Mouse (Mus musculus): ENCODE measurements around the gene Stx12. TPM values are rescaled to one million over a fixed set of nuclear protein-coding genes. Genes with fewer than 3 reads are reported as not detected.
"Not testable (repeated sequence)": the region's sequence is repeated elsewhere in the genome, so short reads cannot be mapped to it uniquely, and the experiment has no call there.

Gene Stx12
- 61.9 and 66.4 TPM in 2 replicates for polyA plus RNA-seq (2015; fragmentation: Nextera tagmentation; extraction: Ambion mirVana)

DNA sequence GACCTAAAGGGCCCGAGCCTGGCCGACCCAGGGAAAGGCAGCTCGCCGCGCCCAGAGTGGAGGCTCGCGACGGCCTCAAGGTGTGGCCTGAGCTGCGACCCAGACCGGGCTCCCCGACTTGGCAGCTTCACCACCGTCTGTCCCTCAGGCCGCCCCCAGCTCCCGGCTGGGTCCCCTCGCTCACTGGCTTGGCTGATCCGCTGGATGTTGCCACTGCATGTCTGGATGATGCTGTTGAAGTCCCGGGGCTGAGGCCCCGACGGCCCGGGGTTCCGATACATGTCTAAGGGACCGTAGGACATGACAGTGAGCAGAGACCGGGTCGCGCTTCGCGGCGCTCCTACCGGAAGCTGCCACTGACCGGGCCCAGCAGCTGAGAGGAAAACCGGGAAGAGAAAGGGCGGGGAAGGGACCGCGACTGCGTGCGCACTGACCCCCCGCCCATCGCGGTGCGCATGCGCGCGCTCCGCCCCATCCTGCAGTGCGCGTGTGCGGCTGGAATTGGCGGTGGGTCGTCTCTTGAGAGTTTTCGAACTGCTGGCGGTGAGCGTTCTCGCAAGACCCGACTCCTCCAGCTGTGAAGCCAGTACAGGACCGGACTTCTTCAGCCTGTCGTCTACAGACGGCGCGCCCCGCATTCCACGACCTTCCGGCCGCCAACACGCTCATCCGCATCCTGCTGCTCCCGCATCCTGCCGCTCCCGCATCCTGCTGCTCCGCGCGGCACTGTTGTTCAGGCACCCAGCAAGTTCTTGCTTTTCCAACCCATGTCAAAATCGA, at the start of gene Stx12:
Stx12 (minus strand) TSS at position 446 of the 780 bp plus-strand sequence.
- Histone ChIP-seq H3K4me2 (replicated peaks) (peak within 1 kb of the TSS; percentile 91), H3K27me3 (no peaks in the 10 kb centered on the region), H3K9me3 (no peaks in the 10 kb centered on the region), H3K9ac (peak within 1 kb of the TSS; percentile 98), H3K4me3 (peak within 1 kb of the TSS; percentile 96), H3K4me1 (peaks cover 24% of the 10 kb centered on the region), H3K27ac (peak within 1 kb of the TSS; percentile 80), H3K36me3 (peaks cover 21% of the 10 kb centered on the region)
- peak; percentile 90 for ATAC-seq (ENCODE audit: low FRiP score, low read depth)
- under 1% methylated on average over 72 of the region's 72 CpGs for WGBS

GRCm38 (mm10) chr4:132932752-132933404, 48.6 kb upstream of the Stx12 start:
- H3K9me3 ChIP-seq: no peaks in the 10 kb centered on the region

GRCm38 (mm10) chr4:132930784-132931183, 46.5 kb upstream of the Stx12 start:
- no peak overlapping the region for H3K4me2 ChIP-seq (replicated peaks)
- H3K9me3 ChIP-seq: no peaks in the 10 kb centered on the region
- H3K36me3 ChIP-seq: no peaks in the 10 kb centered on the region
- H3K9ac ChIP-seq: no peak overlapping the region
- no peak overlapping the region for H3K4me3 ChIP-seq
- no peaks in the 10 kb centered on the region for H3K27me3 ChIP-seq
- H3K27ac ChIP-seq: no peak overlapping the region
- no peak for ATAC-seq (ENCODE audit: low FRiP score, low read depth)
- 8% methylated on average over 8 of the region's 8 CpGs for WGBS
- 0 out of 2 replicates have a peak, but pooled peaks cover 4% of the 10 kb centered on the region for H3K4me1 ChIP-seq

More at GRCm38 (mm10) chr4:132932752-132933404, 48.6 kb upstream of the Stx12 start:
- Histone ChIP-seq H3K4me2 (replicated peaks) (no peak overlapping the region), H3K27ac (no peak overlapping the region), H3K4me3 (no peak overlapping the region), H3K9ac (no peak overlapping the region), H3K36me3 (no peaks in the 10 kb centered on the region), H3K27me3 (no peaks in the 10 kb centered on the region), H3K4me1 (peaks cover 8% of the 10 kb centered on the region)
- ATAC-seq (ENCODE audit: low FRiP score, low read depth): no peak
- 73% methylated on average over 4 of the region's 4 CpGs for WGBS

DNA sequence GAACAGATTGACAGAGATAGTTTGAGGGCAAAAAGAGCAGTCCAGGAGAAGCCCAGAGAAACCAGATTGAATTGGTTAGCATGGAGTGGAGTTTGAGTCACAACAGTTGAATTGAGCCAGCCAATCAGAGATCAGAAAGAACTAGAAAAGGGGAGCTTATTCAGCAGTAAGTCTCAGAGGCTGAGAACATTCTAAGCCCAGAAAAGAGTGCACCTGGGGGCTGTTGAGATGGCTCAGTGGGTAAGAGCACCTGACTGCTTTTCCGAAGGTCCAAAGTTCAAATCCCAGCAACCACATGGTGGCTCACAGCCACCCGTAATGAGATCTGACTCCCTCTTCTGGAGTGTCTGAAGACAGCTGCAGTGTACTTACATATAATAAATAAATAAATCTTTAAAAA, 42.2 kb upstream of the Stx12 start:
- not testable (repeated sequence) for H3K4me1 ChIP-seq; H3K4me2 ChIP-seq (replicated peaks); H3K27ac ChIP-seq; H3K27me3 ChIP-seq; H3K9me3 ChIP-seq; H3K9ac ChIP-seq; H3K4me3 ChIP-seq; H3K36me3 ChIP-seq; ATAC-seq (ENCODE audit: low FRiP score, low read depth)
- 67% methylated on average over 2 of the region's 2 CpGs for WGBS

GRCm38 (mm10) chr4:132922558-132923008, 38.3 kb upstream of the Stx12 start, which contains the start of gene Fam76a:
Gene Fam76a (minus strand): TSS chr4:132922558.
- WGBS: 0% methylated on average over 40 of the region's 53 CpGs
- Histone ChIP-seq H3K36me3 (peaks cover 20% of the 10 kb centered on the region), H3K4me1 (peaks cover 13% of the 10 kb centered on the region), H3K9ac (peak within 1 kb of the TSS; percentile 89), H3K27ac (peak within 1 kb of the TSS; percentile 82), H3K27me3 (no peaks in the 10 kb centered on the region), H3K4me2 (replicated peaks) (peak within 1 kb of the TSS; percentile 85), H3K4me3 (peak within 1 kb of the TSS; percentile 98), H3K9me3 (no peaks in the 10 kb centered on the region)
- peak; percentile 98 for ATAC-seq (ENCODE audit: low FRiP score, low read depth)

DNA sequence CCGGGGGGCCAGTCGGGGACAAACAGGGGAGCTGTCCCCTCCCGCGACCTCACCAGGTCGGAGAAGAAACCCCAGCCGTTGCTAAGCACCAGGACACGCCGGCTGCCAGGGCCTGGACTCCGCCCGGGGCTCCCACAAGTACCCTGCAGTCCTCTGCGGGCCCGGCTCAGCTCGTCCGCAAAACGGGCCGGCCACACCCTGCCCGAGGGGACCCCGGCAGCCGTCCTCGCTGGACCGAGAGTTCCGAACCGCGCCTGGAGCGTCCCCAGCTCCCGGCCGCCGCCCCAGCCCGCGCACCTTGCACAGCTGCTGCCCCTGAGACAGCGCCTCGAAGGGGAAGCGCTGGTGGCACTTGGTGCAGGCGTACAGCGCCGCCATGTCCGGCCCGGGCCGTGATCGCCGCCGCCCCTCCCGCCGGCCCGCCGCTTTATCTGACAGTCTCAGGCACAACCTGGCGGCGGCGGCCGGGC, 37.8 kb upstream of the Stx12 start:
- ATAC-seq (ENCODE audit: low FRiP score, low read depth): peak; percentile 24; the same call in 1 of the 2 replicates
- peak overlapping the region; percentile 85 for H3K4me2 ChIP-seq (replicated peaks)
- no peaks in the 10 kb centered on the region for H3K9me3 ChIP-seq
- peaks cover 25% of the 10 kb centered on the region for H3K36me3 ChIP-seq
- peak overlapping the region; percentile 89 for H3K9ac ChIP-seq
- under 1% methylated on average over 49 of the region's 50 CpGs for WGBS
- no peaks in the 10 kb centered on the region for H3K27me3 ChIP-seq
- H3K4me1 ChIP-seq: peaks cover 13% of the 10 kb centered on the region
- H3K27ac ChIP-seq: peak overlapping the region; percentile 39; the same call in 1 of the 2 replicates
- H3K4me3 ChIP-seq: peak overlapping the region; percentile 98

DNA sequence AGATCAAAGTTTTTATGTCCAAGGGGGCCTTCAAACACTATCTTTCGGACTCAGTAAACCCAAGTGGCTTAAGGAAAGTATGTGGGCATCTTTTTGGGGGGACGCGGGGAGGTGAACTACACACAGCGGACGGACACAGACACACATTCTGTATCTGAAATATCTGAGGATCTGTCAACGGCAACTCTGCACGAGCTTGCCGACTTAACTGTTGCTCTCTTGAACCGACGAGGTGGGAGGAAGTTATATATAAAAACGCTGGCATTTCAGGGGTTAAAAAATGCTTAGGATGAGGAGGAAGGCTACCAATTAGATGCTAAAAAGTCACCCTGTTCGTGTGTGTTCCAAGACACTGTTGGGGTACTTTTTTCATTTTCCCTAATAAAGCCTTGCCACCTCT, 37.2 kb upstream of the Stx12 start:
- WGBS: 37% methylated on average over 12 of the region's 12 CpGs
- H3K4me2 ChIP-seq (replicated peaks): peak overlapping the region; percentile 85
- peaks cover 13% of the 10 kb centered on the region for H3K4me1 ChIP-seq
- H3K9me3 ChIP-seq: no peaks in the 10 kb centered on the region
- H3K4me3 ChIP-seq: peak overlapping the region; percentile 98
- 0 out of 2 replicates have a peak overlapping the region, but pooled peaks have one; percentile 39 for H3K27ac ChIP-seq
- peaks cover 28% of the 10 kb centered on the region for H3K36me3 ChIP-seq
- H3K27me3 ChIP-seq: no peaks in the 10 kb centered on the region
- no peak for ATAC-seq (ENCODE audit: low FRiP score, low read depth)
- peak overlapping the region; percentile 89 for H3K9ac ChIP-seq

- peaks cover 13% of the 10 kb centered on the region for H3K4me1 ChIP-seq
- H3K9me3 ChIP-seq: no peaks in the 10 kb centered on the region
- H3K27me3 ChIP-seq: no peaks in the 10 kb centered on the region
- H3K36me3 ChIP-seq: peaks cover 42% of the 10 kb centered on the region
- H3K4me3 ChIP-seq: no peak overlapping the region
- ATAC-seq (ENCODE audit: low FRiP score, low read depth): no peak
- H3K9ac ChIP-seq: no peak overlapping the region
- H3K4me2 ChIP-seq (replicated peaks): no peak overlapping the region
- no peak overlapping the region for H3K27ac ChIP-seq
- WGBS: 87% methylated on average over 4 of the region's 4 CpGs
These were observed 35.9 kb upstream of the Stx12 start for GRCm38 (mm10) chr4:132920171-132920570.

GRCm38 (mm10) chr4:132918493-132918892, 34.2 kb upstream of the Stx12 start:
- H3K4me3 ChIP-seq; ATAC-seq (ENCODE audit: low FRiP score, low read depth); H3K9me3 ChIP-seq; H3K27ac ChIP-seq; H3K9ac ChIP-seq; H3K4me2 ChIP-seq (replicated peaks); H3K27me3 ChIP-seq: not testable (repeated sequence)
- peaks cover 58% of the 10 kb centered on the region for H3K36me3 ChIP-seq
- 69% methylated on average over 6 of the region's 6 CpGs for WGBS
- H3K4me1 ChIP-seq: peaks cover 12% of the 10 kb centered on the region

DNA sequence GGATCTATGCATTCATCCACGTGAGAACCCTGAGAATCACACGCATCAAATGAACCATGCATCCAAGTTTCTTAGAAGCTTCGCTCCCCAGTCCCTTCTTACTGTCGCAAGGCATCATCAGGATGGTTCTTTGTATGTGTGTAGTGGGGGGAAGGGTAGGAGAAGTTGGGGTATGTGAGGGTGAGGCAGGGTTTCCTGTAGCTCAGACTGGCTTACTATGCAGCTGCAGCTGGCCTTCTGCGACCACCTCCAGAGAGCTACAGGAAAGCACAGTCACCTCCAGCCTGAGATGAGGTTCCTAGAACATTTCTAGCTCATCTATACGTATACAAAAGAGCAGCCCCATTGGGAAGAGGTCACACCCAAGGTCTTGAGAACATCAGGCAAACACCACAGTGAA, 27.8 kb upstream of the Stx12 start:
- H3K27ac ChIP-seq: no peak overlapping the region
- no peak overlapping the region for H3K9ac ChIP-seq
- no peak overlapping the region for H3K4me3 ChIP-seq
- no peaks in the 10 kb centered on the region for H3K4me1 ChIP-seq
- H3K27me3 ChIP-seq: no peaks in the 10 kb centered on the region
- WGBS: 88% methylated on average over 6 of the region's 6 CpGs
- H3K9me3 ChIP-seq: no peaks in the 10 kb centered on the region
- H3K36me3 ChIP-seq: peaks cover 87% of the 10 kb centered on the region
- no peak overlapping the region for H3K4me2 ChIP-seq (replicated peaks)
- no peak for ATAC-seq (ENCODE audit: low FRiP score, low read depth)

- Histone ChIP-seq H3K9me3 (no peaks in the 10 kb centered on the region), H3K27me3 (no peaks in the 10 kb centered on the region), H3K9ac (no peak overlapping the region), H3K4me2 (replicated peaks) (no peak overlapping the region), H3K27ac (no peak overlapping the region), H3K36me3 (peaks cover 84% of the 10 kb centered on the region), H3K4me3 (no peak overlapping the region), H3K4me1 (no peaks in the 10 kb centered on the region)
- 90% methylated on average over 5 of the region's 5 CpGs for WGBS
- no peak for ATAC-seq (ENCODE audit: low FRiP score, low read depth)
These were observed 21.6 kb upstream of the Stx12 start for GRCm38 (mm10) chr4:132905843-132906360.

DNA sequence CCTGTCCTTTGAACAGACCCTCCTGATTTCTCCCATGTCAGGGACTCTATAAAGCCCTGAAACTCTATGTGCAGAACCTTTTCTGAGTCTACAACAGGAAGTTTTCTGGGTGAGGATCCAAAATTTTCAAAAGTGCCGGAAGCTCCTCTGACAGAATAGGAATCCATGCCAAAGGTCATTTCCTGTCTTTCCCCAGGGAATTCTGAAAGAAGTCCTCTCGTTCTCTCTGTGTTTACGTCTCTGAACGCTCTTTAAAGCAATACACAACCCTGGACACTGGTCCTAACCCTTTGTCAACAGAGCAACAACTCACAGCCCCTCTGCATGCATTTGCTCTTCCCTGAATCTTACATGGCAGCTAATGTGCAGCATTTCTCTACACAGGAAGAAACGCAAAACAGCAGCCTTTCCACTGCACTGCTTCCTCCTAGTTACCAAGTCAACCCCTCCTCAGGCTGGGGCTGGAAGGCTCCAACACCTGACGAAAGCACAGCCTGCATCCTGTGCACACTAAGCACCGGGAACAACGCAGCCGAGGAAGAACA, 20.5 kb upstream of the Stx12 start:
- ATAC-seq (ENCODE audit: low FRiP score, low read depth): no peak
- 74% methylated on average over 9 of the region's 9 CpGs for WGBS

More for the DNA sequence above, 20.5 kb upstream of the Stx12 start:
- H3K9ac ChIP-seq: no peak overlapping the region
- peaks cover 82% of the 10 kb centered on the region for H3K36me3 ChIP-seq
- H3K4me3 ChIP-seq: no peak overlapping the region
- no peaks in the 10 kb centered on the region for H3K9me3 ChIP-seq
- no peaks in the 10 kb centered on the region for H3K27me3 ChIP-seq
- H3K4me1 ChIP-seq: no peaks in the 10 kb centered on the region
- no peak overlapping the region for H3K4me2 ChIP-seq (replicated peaks)
- H3K27ac ChIP-seq: no peak overlapping the region
